Mouse (Mus musculus) myocyte (in vitro differentiated cells): ENCODE data around the gene Ankrd1.

Source experiments
- E2F4 ChIP-seq: IDR thresholded peaks from one replicate; pipeline ENCODE4 v1.6.1; 2011; ENCODE audit warnings: mild to moderate bottlenecking, control low read depth, moderate library complexity; ENCODE audit not compliant: insufficient read depth
- MYOD1 ChIP-seq, 3 experiments: IDR thresholded peaks; one replicate each; pipeline ENCODE4 v1.6.1; 2011; ENCODE audit warnings: control low read depth in 2 of 3, low read depth in 2 of 3, mild to moderate bottlenecking in 2 of 3, moderate library complexity in 1 of 3; ENCODE audit not compliant: insufficient read length in 2 of 3, control insufficient read depth in 1 of 3
- POLR2A ChIP-seq: IDR thresholded peaks from one replicate; pipeline ENCODE4 v1.6.1; 2011; ENCODE audit warnings: low read depth, mild to moderate bottlenecking, control low read depth, moderate library complexity; ENCODE audit not compliant: insufficient read length
- TCF12 ChIP-seq: IDR thresholded peaks from one replicate; pipeline ENCODE4 v1.6.1; 2011; ENCODE audit warnings: mild to moderate bottlenecking, control low read depth; ENCODE audit not compliant: poor library complexity, insufficient read depth, severe bottlenecking

DNA sequence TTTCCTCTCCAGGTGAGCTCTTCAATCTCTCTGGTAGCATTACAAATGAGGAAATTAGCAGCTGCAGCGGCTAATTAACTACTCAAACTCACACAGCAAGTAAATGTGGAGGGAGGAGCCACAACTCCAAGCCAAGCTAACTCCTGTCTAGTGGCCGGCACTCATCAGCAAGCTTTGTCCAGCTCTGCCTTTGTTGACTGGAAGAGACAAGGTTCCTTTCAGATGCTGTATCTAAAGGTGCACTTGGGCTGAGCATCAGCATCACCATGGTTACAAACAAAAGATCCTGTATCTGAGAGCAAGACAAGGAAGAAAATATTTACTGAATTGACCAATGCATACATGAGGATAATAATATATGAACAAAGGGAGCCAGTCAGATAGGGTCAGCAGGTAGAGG, 10.3 kb upstream of the Ankrd1 start:
- TF ChIP-seq POLR2A (no peak), TCF12 (no peak), E2F4 (no peak), MYOD1 (IDR thresholded peaks at IDR 0.05; ENCODE audit: control insufficient read depth in 1 of 3, insufficient read length in 2 of 3, low read depth in 2 of 3) (no peak)
